Mouse (Mus musculus) neural tube, embryonic 14.5 days (tissue): ENCODE measurements around the gene Slc4a4. TPM values are rescaled to one million over a fixed set of nuclear protein-coding genes. Genes with fewer than 3 reads are reported as not detected.

Experiments
- ATAC-seq: fragments of 200-750 bp; cut with Nextera tagmentation; 2 replicates; pipeline ENCODE4 v1.8.0; 2017; ENCODE audit warnings: low read depth, mild to moderate bottlenecking, moderate TSS enrichment, moderate library complexity
- H3K27ac ChIP-seq: fragments of 300-500 bp; sonication (generic); 2 replicates; pipeline ENCODE4 v1.5.1; 2014; ENCODE audit warnings: low read depth, mild to moderate bottlenecking, control low read depth, low read length, moderate library complexity, mixed read lengths
- H3K27me3 ChIP-seq: fragments of 300-500 bp; sonication (generic); 2 replicates; pipeline ENCODE4 v1.6.1; 2014; ENCODE audit warnings: low read length; ENCODE audit not compliant: control insufficient read depth, insufficient read depth
- H3K36me3 ChIP-seq: fragments of 300-500 bp; sonication (generic); 2 replicates; pipeline ENCODE4 v1.6.1; 2014; ENCODE audit warnings: low read length, mixed read lengths; ENCODE audit not compliant: control insufficient read depth, insufficient read depth
- H3K4me1 ChIP-seq: fragments of 300-500 bp; sonication (generic); 2 replicates; pipeline ENCODE4 v1.6.1; 2014; ENCODE audit warnings: low read length; ENCODE audit not compliant: control insufficient read depth, insufficient read depth
- H3K4me2 ChIP-seq: fragments of 300-500 bp; sonication (generic); 2 replicates; pipeline ENCODE4 v1.6.1; 2014; ENCODE audit warnings: mild to moderate bottlenecking, low read depth, low read length, control low read depth
- H3K4me3 ChIP-seq: fragments of 300-500 bp; sonication (generic); 2 replicates; pipeline ENCODE4 v1.5.1; 2014; ENCODE audit warnings: low read depth, low read length, control low read depth, mixed read lengths
- H3K9ac ChIP-seq: fragments of 300-500 bp; sonication (generic); replicated peaks from 2 replicates; pipeline ENCODE4 v1.6.1; 2014; ENCODE audit warnings: low read depth, mild to moderate bottlenecking, control low read depth, low read length, mixed read lengths
- H3K9me3 ChIP-seq: fragments of 300-500 bp; sonication (generic); 2 replicates; pipeline ENCODE4 v1.6.1; 2016; ENCODE audit warnings: low read length; ENCODE audit not compliant: control insufficient read depth
- WGBS: fragments of 180-500 bp; shearing (Covaris S2); extraction: QIAGEN DNeasy Blood & Tissue Kit; methylation state at CpG from one replicate; pipeline ENCODE4 v1.1.7; 2014; 5-methylcytosine and 5-hydroxymethylcytosine counted together
- polyA plus RNA-seq: library from polyadenylated mRNA; unstranded; fragments of >200 nt; fragmentation: Nextera tagmentation; extraction: Ambion mirVana; gene quantifications from 2 replicates; pipeline ENCODE4 v1.2.1, GENCODE M21; 2014

Slc4a4 gene
- polyA plus RNA-seq, 1 experiment from 2014 or later, result 15.8 TPM

GRCm38 (mm10) chr5:89251806-89252205 lies 365.2 kb downstream of the Slc4a4 start:
- Histone ChIP-seq H3K27me3 (no peaks in the 10 kb centered on the region), H3K4me2 (no peak overlapping the region), H3K27ac (no peak overlapping the region), H3K36me3 (no peaks in the 10 kb centered on the region), H3K9ac (no peak overlapping the region), H3K4me3 (no peak overlapping the region), H3K9me3 (no peaks in the 10 kb centered on the region), H3K4me1 (no peaks in the 10 kb centered on the region)
- 87% methylated on average over 5 of the region's 5 CpGs for whole genome bisulfite sequencing
- ATAC-seq, result no peak

GRCm38 (mm10) chr5:89259804-89260492 lies 373.3 kb downstream of the Slc4a4 start:
- Histone ChIP-seq H3K4me1 (no peaks in the 10 kb centered on the region), H3K36me3 (no peaks in the 10 kb centered on the region), H3K4me2 (no peak overlapping the region), H3K27me3 (no peaks in the 10 kb centered on the region), H3K27ac (0 out of 2 replicates have a peak overlapping the region, but pooled peaks have one; percentile 16), H3K9ac (no peak overlapping the region), H3K9me3 (no peaks in the 10 kb centered on the region), H3K4me3 (no peak overlapping the region)
- peak; percentile 80; the same call in 1 of the 2 replicates for ATAC-seq
- WGBS, result 90% methylated on average over 9 of the region's 9 CpGs

- H3K27ac ChIP-seq, result no peak overlapping the region
- H3K4me2 ChIP-seq, result no peak overlapping the region
- no peaks in the 10 kb centered on the region for H3K36me3 ChIP-seq
- H3K27me3 ChIP-seq, result no peaks in the 10 kb centered on the region
- no peak overlapping the region for H3K4me3 ChIP-seq
- no peak for ATAC-seq
- 69% methylated on average over 2 of the region's 2 CpGs for WGBS
- no peaks in the 10 kb centered on the region for H3K9me3 ChIP-seq
- no peaks in the 10 kb centered on the region for H3K4me1 ChIP-seq
- no peak overlapping the region for H3K9ac ChIP-seq
Observed at GRCm38 (mm10) chr5:89277049-89277448, 390.4 kb downstream of the Slc4a4 start.

DNA sequence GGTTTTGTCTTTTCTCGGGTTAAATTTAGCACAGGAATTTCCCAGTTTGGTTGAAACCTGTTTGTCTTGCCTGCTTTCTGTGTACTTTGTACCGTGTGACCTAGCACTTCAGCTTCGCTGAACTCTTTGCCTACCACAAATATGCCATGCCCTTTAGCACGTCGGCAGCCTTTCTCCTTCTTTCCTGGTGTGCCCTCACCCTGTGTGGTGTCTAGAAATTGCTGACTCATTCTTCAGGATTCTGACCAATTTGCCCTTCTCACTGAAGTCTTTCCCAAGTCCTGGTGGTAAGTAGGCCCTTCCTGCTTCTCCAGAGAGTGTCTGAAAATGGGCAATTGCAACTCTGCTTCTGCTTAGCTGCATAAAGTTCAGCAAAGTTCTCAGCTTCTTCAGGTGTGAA lies 391.0 kb downstream of the Slc4a4 start:
- ATAC-seq, result no peak
- Histone ChIP-seq H3K27me3 (no peaks in the 10 kb centered on the region), H3K9ac (no peak overlapping the region), H3K27ac (no peak overlapping the region), H3K4me3 (no peak overlapping the region), H3K9me3 (no peaks in the 10 kb centered on the region), H3K36me3 (no peaks in the 10 kb centered on the region), H3K4me1 (no peaks in the 10 kb centered on the region), H3K4me2 (no peak overlapping the region)
- 82% methylated on average over 5 of the region's 5 CpGs for whole genome bisulfite sequencing

- no peak overlapping the region for H3K9ac ChIP-seq
- H3K9me3 ChIP-seq, result no peaks in the 10 kb centered on the region
- H3K27me3 ChIP-seq, result no peaks in the 10 kb centered on the region
- no peak overlapping the region for H3K4me2 ChIP-seq
- H3K36me3 ChIP-seq, result no peaks in the 10 kb centered on the region
- H3K4me1 ChIP-seq, result no peaks in the 10 kb centered on the region
- no peak for ATAC-seq
- H3K4me3 ChIP-seq, result no peak overlapping the region
- H3K27ac ChIP-seq, result no peak overlapping the region
Observed at GRCm38 (mm10) chr5:89278309-89278708, 391.7 kb downstream of the Slc4a4 start.

GRCm38 (mm10) chr5:89280312-89280863 lies 393.8 kb downstream of the Slc4a4 start:
- H3K4me3 ChIP-seq, result no peak overlapping the region
- H3K9me3 ChIP-seq, result no peaks in the 10 kb centered on the region
- H3K4me1 ChIP-seq, result no peaks in the 10 kb centered on the region
- no peak overlapping the region for H3K27ac ChIP-seq
- H3K36me3 ChIP-seq, result no peaks in the 10 kb centered on the region
- WGBS, result 69% methylated on average over 3 of the region's 3 CpGs
- no peaks in the 10 kb centered on the region for H3K27me3 ChIP-seq
- H3K4me2 ChIP-seq, result no peak overlapping the region
- H3K9ac ChIP-seq, result no peak overlapping the region
- peak; percentile 41; the same call in 1 of the 2 replicates for ATAC-seq

Other genes with a start within 250 kb of the Slc4a4 start
- 62.1 and 73.5 TPM in 2 replicates for gene Grsf1, start 210.6 kb upstream of the Slc4a4 start, polyA plus RNA-seq
- gene Mob1b, start 166.0 kb upstream of the Slc4a4 start, polyA plus RNA-seq, result 14.9 and 15.2 TPM in 2 replicates
- 44.0 and 53.6 TPM in 2 replicates for gene Dck, start 121.8 kb upstream of the Slc4a4 start, polyA plus RNA-seq